ENCODE assay signal across 9 mouse cellular contexts in genomic region chr7:142316558-142316957, GRCm38 (mm10). TPM values are rescaled to one million over a fixed set of nuclear protein-coding genes. Genes with fewer than 3 reads are reported as not detected.
DNase-seq lines count a peak whose midpoint lies in the region; ATAC-seq and TF ChIP-seq lines count a peak whose summit lies in the region.
"Had no signal": no experiment of that assay in that cellular context is flagged by ENCODE, and none has a peak within 500 bp of the region (broad histone marks: within the 10 kb centered on the region; RNA-seq: fewer than 3 reads in every experiment).

No protein-coding gene starts in this region.

- H3K9me3 ChIP-seq in ES-E14 (ENCODE audit: control insufficient read depth, insufficient read depth, low read depth, low read length): no peaks in the 10 kb centered on the region
- H3K9me3 ChIP-seq in hindbrain, embryonic 16.5 days (ENCODE audit: control insufficient read depth, low read length): no peaks in the 10 kb centered on the region
- H3K9me3 ChIP-seq: liver, embryonic 13.5 days had no signal

- WGBS in heart, adult 2 months: 35% methylated on average over 6 of the region's 6 CpGs
- WGBS in hindbrain, embryonic 16.5 days: 48% methylated on average over 6 of the region's 6 CpGs
- 45% methylated on average over 6 of the region's 6 CpGs for WGBS in liver, adult 2 months
- 49% methylated on average over 6 of the region's 6 CpGs for WGBS in olfactory bulb, adult 2 months

- no peak overlapping the region for H3K4me3 ChIP-seq in heart, adult 2 months
- H3K4me3 ChIP-seq in ES-E14 (ENCODE audit: insufficient read depth in 1 of 2, low read depth in 1 of 2, low read length in 2 of 2, poor library complexity in 1 of 2, severe bottlenecking in 1 of 2): no peak overlapping the region
- H3K4me3 ChIP-seq in hindbrain, embryonic 16.5 days (ENCODE audit: low read length): no peak overlapping the region
- H3K4me3 ChIP-seq in liver, adult 2 months (ENCODE audit: insufficient read depth, low read depth, low read length): no peak overlapping the region
- H3K4me3 ChIP-seq in olfactory bulb, adult 2 months (ENCODE audit: insufficient read depth, low read depth, low read length): no peak overlapping the region
- H3K4me3 ChIP-seq: liver, embryonic 13.5 days had no signal

- H3K79me2 ChIP-seq in heart, adult 2 months (replicated peaks; ENCODE audit: control insufficient read depth, insufficient read depth, low read length): no peaks in the 10 kb centered on the region
- H3K79me2 ChIP-seq in liver, adult 2 months (ENCODE audit: control insufficient read depth, insufficient read depth, low read length): no peaks in the 10 kb centered on the region

- intact Hi-C loops in heart, adult 2 months (cut with DNase I): loop anchor here (1.0 to 5.0 kb wide), 5 partner anchors 18 to 361 kb away; partner anchors contain the start of gene Tnnt3

- no peak overlapping the region for H3K9ac ChIP-seq in heart, adult 2 months (ENCODE audit: low read depth, low read length)
- no peak overlapping the region for H3K9ac ChIP-seq in ES-E14 (ENCODE audit: insufficient read depth, low read depth, low read length, poor library complexity, severe bottlenecking)
- no peak overlapping the region for H3K9ac ChIP-seq in hindbrain, embryonic 16.5 days (ENCODE audit: low read depth, low read length)
- no peak overlapping the region for H3K9ac ChIP-seq in liver, adult 2 months (ENCODE audit: low read depth, low read length)
- H3K9ac ChIP-seq: liver, embryonic 13.5 days had no signal

- no peak overlapping the region for H3K27ac ChIP-seq in heart, adult 2 months
- no peak overlapping the region for H3K27ac ChIP-seq in ES-E14 (ENCODE audit: insufficient read depth, low read depth, low read length, poor library complexity, severe bottlenecking)
- no peak overlapping the region for H3K27ac ChIP-seq in hindbrain, embryonic 16.5 days (ENCODE audit: low read depth, low read length)
- H3K27ac ChIP-seq in liver, adult 2 months (replicated peaks; ENCODE audit: insufficient read depth, low read depth, low read length): no peak overlapping the region
- no peak overlapping the region for H3K27ac ChIP-seq in olfactory bulb, adult 2 months (ENCODE audit: insufficient read depth, low read depth, low read length)
- H3K27ac ChIP-seq: liver, embryonic 13.5 days had no signal

- no peaks in the 10 kb centered on the region for H3K36me3 ChIP-seq in heart, adult 2 months (ENCODE audit: control insufficient read depth, insufficient read depth, low read length)
- no peaks in the 10 kb centered on the region for H3K36me3 ChIP-seq in ES-E14 (ENCODE audit: control insufficient read depth, insufficient read depth, low read length, poor library complexity, severe bottlenecking)
- no peaks in the 10 kb centered on the region for H3K36me3 ChIP-seq in hindbrain, embryonic 16.5 days (ENCODE audit: control insufficient read depth, insufficient read depth, low read length)
- no peaks in the 10 kb centered on the region for H3K36me3 ChIP-seq in liver, adult 2 months (ENCODE audit: control insufficient read depth, insufficient read depth, low read length)
- H3K36me3 ChIP-seq: liver, embryonic 13.5 days had no signal

- peak; percentile 57; the same call in 1 of the 2 replicates for ATAC-seq in hindbrain, embryonic 16.5 days

- no peak overlapping the region for H3K4me2 ChIP-seq in hindbrain, embryonic 16.5 days (ENCODE audit: low read length)
- H3K4me2 ChIP-seq: liver, embryonic 13.5 days had no signal

- DNase-seq in heart, adult 2 months: peak in 1 of 2 experiments; percentile 37
- DNase-seq in heart, adult 11 months: no peak
- peak; percentile 29 for DNase-seq in ES-E14 (ENCODE audit: low read depth, low spot score)
- peak; percentile 61 for DNase-seq in embryo, embryonic 11.5 days (ENCODE audit: low read depth, low spot score)
- DNase-seq in liver, adult 2 months (ENCODE audit: extremely low read depth, low read depth, low spot score): peak; percentile 19
- no peak for DNase-seq in urinary bladder, postnatal 10 days (ENCODE audit: low spot score)
- DNase-seq: liver, embryonic 13.5 days had no signal

- peak; percentile 95 for TF ChIP-seq CTCF in heart, adult 2 months (IDR thresholded peaks at IDR 0.05)
- peak; percentile 32 for TF ChIP-seq CTCF in liver, adult 2 months (IDR thresholded peaks at IDR 0.05; ENCODE audit: low read depth, low read length)
- TF ChIP-seq CTCF in olfactory bulb, adult 2 months (IDR thresholded peaks at IDR 0.05; ENCODE audit: insufficient read depth, low read depth, low read length): peak; percentile 45; the same call in 1 of the 2 replicates

- in situ Hi-C loops in ES-E14 (cut with MboI; ENCODE audit: low sequenced_read_pairs in 2 of 2, unreplicated experiment in 2 of 2): loop anchor here in 1 of 2 experiments (5.0 kb wide), 1 partner anchor 361 kb away; no protein-coding TSS in a partner anchor

- no peaks in the 10 kb centered on the region for H3K27me3 ChIP-seq in heart, adult 2 months (ENCODE audit: control insufficient read depth, insufficient read depth, low read length)
- no peaks in the 10 kb centered on the region for H3K27me3 ChIP-seq in hindbrain, embryonic 16.5 days (replicated peaks; ENCODE audit: control insufficient read depth, insufficient read depth, low read length)
- no peaks in the 10 kb centered on the region for H3K27me3 ChIP-seq in liver, adult 2 months (ENCODE audit: control insufficient read depth, insufficient read depth, low read length)
- H3K27me3 ChIP-seq: liver, embryonic 13.5 days had no signal

- TF ChIP-seq EP300 in heart, adult 2 months (IDR thresholded peaks at IDR 0.05; ENCODE audit: insufficient read depth, low read depth, low read length): no peak

- TF ChIP-seq POLR2A in heart, adult 2 months (IDR thresholded peaks at IDR 0.05; ENCODE audit: insufficient read depth, low read depth, low read length): no peak
- no peak for TF ChIP-seq POLR2A in liver, adult 2 months (IDR thresholded peaks at IDR 0.05; ENCODE audit: extremely low read depth, insufficient read depth, low read length)
- TF ChIP-seq POLR2A in olfactory bulb, adult 2 months (IDR thresholded peaks at IDR 0.05; ENCODE audit: insufficient read depth, low read depth, low read length): no peak

- H3K4me1 ChIP-seq in heart, adult 2 months (ENCODE audit: control insufficient read depth, insufficient read depth, low read length): no peaks in the 10 kb centered on the region
- H3K4me1 ChIP-seq in ES-E14 (ENCODE audit: control insufficient read depth in 2 of 2, insufficient read depth in 2 of 2, low read length in 2 of 2, poor library complexity in 1 of 2): no peaks in the 10 kb centered on the region
- H3K4me1 ChIP-seq in hindbrain, embryonic 16.5 days (ENCODE audit: control insufficient read depth, insufficient read depth, low read depth, low read length): peaks cover 12% of the 10 kb centered on the region
- H3K4me1 ChIP-seq in liver, adult 2 months (ENCODE audit: control insufficient read depth, insufficient read depth, low read length): no peaks in the 10 kb centered on the region
- peaks cover 35% of the 10 kb centered on the region for H3K4me1 ChIP-seq in olfactory bulb, adult 2 months (ENCODE audit: control insufficient read depth, insufficient read depth, low read length)

TF ChIP-seq in ES-E14, 5 proteins besides CTCF, POLR2A, EP300 and RAD21 (continues in another document):
- TF ChIP-seq CHD2 (IDR thresholded peaks at IDR 0.05; ENCODE audit: low read depth, low read length) (no peak), ZNF384 (IDR thresholded peaks at IDR 0.05; ENCODE audit: low read depth, low read length) (no peak), MAFK (IDR thresholded peaks at IDR 0.05; ENCODE audit: insufficient read depth, low read depth, low read length) (no peak)

RNA-seq across cellular contexts. Expression of gene Krtap5-4, which starts 13.2 kb away (rescaled TPM):
- not detected for total RNA-seq in heart, adult 2 months (2021)
- not detected in 2 replicates for polyA plus RNA-seq in heart, adult 2 months (2012; rRNA removed)
- total RNA-seq in ES-E14 (2012; rRNA removed): not detected in 2 replicates
- polyA plus RNA-seq in hindbrain, embryonic 16.5 days (2015; fragmentation: Nextera tagmentation; extraction: Ambion mirVana): not detected in 2 replicates
- total RNA-seq in liver, adult 2 months (2014; rRNA removed): not detected in 2 replicates
- polyA plus RNA-seq in liver, adult 2 months (2012; rRNA removed): not detected in 2 replicates
- not detected in 2 replicates for polyA plus RNA-seq in olfactory bulb, adult 2 months (2012; ENCODE audit: insufficient read depth, insufficient read length, low replicate concordance, missing spikeins)
- polyA plus RNA-seq: liver, embryonic 13.5 days had no signal

RNA-seq across cellular contexts. Expression of gene Krtap5-1, which starts 19.6 kb away (rescaled TPM):
- not detected for total RNA-seq in heart, adult 2 months (2021)
- polyA plus RNA-seq in heart, adult 2 months (2012; rRNA removed): not detected in 2 replicates
- total RNA-seq in ES-E14 (2012; rRNA removed): not detected in 2 replicates
- polyA plus RNA-seq in hindbrain, embryonic 16.5 days (2015; fragmentation: Nextera tagmentation; extraction: Ambion mirVana): not detected in 2 replicates
- not detected in 2 replicates for total RNA-seq in liver, adult 2 months (2014; rRNA removed)
- polyA plus RNA-seq in liver, adult 2 months (2012; rRNA removed): not detected in 2 replicates
- polyA plus RNA-seq in olfactory bulb, adult 2 months (2012; ENCODE audit: insufficient read depth, insufficient read length, low replicate concordance, missing spikeins): not detected in 2 replicates
- polyA plus RNA-seq: liver, embryonic 13.5 days had no signal

RNA-seq across cellular contexts. Expression of gene Gm4559, which starts 42.4 kb away (rescaled TPM):
- total RNA-seq in heart, adult 2 months (2021): not detected
- polyA plus RNA-seq in heart, adult 2 months (2012; rRNA removed): not detected in 2 replicates
- total RNA-seq in ES-E14 (2012; rRNA removed): not detected in 2 replicates
- polyA plus RNA-seq in hindbrain, embryonic 16.5 days (2015; fragmentation: Nextera tagmentation; extraction: Ambion mirVana): not detected in 2 replicates
- total RNA-seq in liver, adult 2 months (2014; rRNA removed): not detected in 2 replicates
- polyA plus RNA-seq in liver, adult 2 months (2012; rRNA removed): not detected in 2 replicates
- not detected in 2 replicates for polyA plus RNA-seq in olfactory bulb, adult 2 months (2012; ENCODE audit: insufficient read depth, insufficient read length, low replicate concordance, missing spikeins)
- polyA plus RNA-seq: liver, embryonic 13.5 days had no signal

RNA-seq across cellular contexts. Expression of gene Ifitm10, which starts 57.0 kb away (rescaled TPM):
- 1 to 10 TPM; 2.2 to 3.6 TPM for total RNA-seq in heart, adult 2 months (2021)
- polyA plus RNA-seq in heart, adult 2 months (2012; rRNA removed): 4.9 and 6.4 TPM in 2 replicates
- total RNA-seq in ES-E14 (2012; rRNA removed): 0.53 and 0.71 TPM in 2 replicates
- 13.3 and 14.9 TPM in 2 replicates for polyA plus RNA-seq in hindbrain, embryonic 16.5 days (2015; fragmentation: Nextera tagmentation; extraction: Ambion mirVana)
- 0.54 and 0.65 TPM in 2 replicates for total RNA-seq in liver, adult 2 months (2014; rRNA removed)
- polyA plus RNA-seq in liver, adult 2 months (2012; rRNA removed): 0.71 and 1.00 TPM in 2 replicates
- polyA plus RNA-seq in olfactory bulb, adult 2 months (2012; ENCODE audit: insufficient read depth, insufficient read length, low replicate concordance, missing spikeins): not detected in 2 replicates

RNA-seq across cellular contexts. Expression of gene Gm2431, which starts 58.4 kb away (rescaled TPM):
- total RNA-seq in heart, adult 2 months (2021): not detected
- not detected in 2 replicates for polyA plus RNA-seq in heart, adult 2 months (2012; rRNA removed)
- total RNA-seq in ES-E14 (2012; rRNA removed): not detected in 2 replicates
- polyA plus RNA-seq in hindbrain, embryonic 16.5 days (2015; fragmentation: Nextera tagmentation; extraction: Ambion mirVana): not detected in 2 replicates
- total RNA-seq in liver, adult 2 months (2014; rRNA removed): not detected in 2 replicates
- polyA plus RNA-seq in liver, adult 2 months (2012; rRNA removed): not detected in 2 replicates
- not detected in 2 replicates for polyA plus RNA-seq in olfactory bulb, adult 2 months (2012; ENCODE audit: insufficient read depth, insufficient read length, low replicate concordance, missing spikeins)
- polyA plus RNA-seq: liver, embryonic 13.5 days had no signal

Comparison
In these comparisons a context has a peak if more than half of its experiments do, and no peak if none do; other contexts are left out.
1. DNase-seq: peak in ES-E14 (single experiment), embryo, embryonic 11.5 days (single experiment) and liver, adult 2 months (single experiment); none in heart, adult 11 months (single experiment) and urinary bladder, postnatal 10 days (single experiment).
2. CTCF ChIP-seq: peak in every context shown above with its lines; median percentile 95 in heart, adult 2 months; 45 in olfactory bulb, adult 2 months; 32 in liver, adult 2 months.